Mouse (Mus musculus) gastrocnemius, postnatal 14 days (tissue): ENCODE measurements around the gene Cdk5rap3. TPM values are rescaled to one million over a fixed set of nuclear protein-coding genes. Genes with fewer than 3 reads are reported as not detected.

Experiments used
- DNase-seq: peaks from one replicate; pipeline ENCODE4 v3.0.0; 2021; ENCODE audit warnings: mixed read lengths
- intact Hi-C: fragments of 180-260 bp; cut with DNase I; formaldehyde crosslinking; loops from one replicate; pipeline ENCODE4 v1.15.1; 2025; ENCODE audit warnings: low total_unique reads
- total RNA-seq, 2 experiments: library from RNA; stranded (reverse); gene quantifications; 2 replicates each; pipeline ENCODE4 v1.2.3; 2021

Gene Cdk5rap3
- total RNA-seq, 2 experiments from 2014 or later, result 26.5 to 30.0 TPM

GRCm38 (mm10) chr11:96906431-96907161 lies 9.7 kb downstream of the Cdk5rap3 start:
- intact Hi-C loops, result no loop called here
- peak; percentile 80 for DNase-seq

GRCm38 (mm10) chr11:96902639-96903635 lies 13.4 kb downstream of the Cdk5rap3 start:
- intact Hi-C loops, result no loop called here
- peak; percentile 49 for DNase-seq

- intact Hi-C loops, result no loop called here
Measured at GRCm38 (mm10) chr11:96901332-96901731, 15.0 kb downstream of the Cdk5rap3 start.

GRCm38 (mm10) chr11:96899449-96900306 lies 16.6 kb downstream of the Cdk5rap3 start:
- DNase-seq, result no peak
- intact Hi-C loops, result no loop called here

More at GRCm38 (mm10) chr11:96901332-96901731, 15.0 kb downstream of the Cdk5rap3 start:
- no peak for DNase-seq

DNA sequence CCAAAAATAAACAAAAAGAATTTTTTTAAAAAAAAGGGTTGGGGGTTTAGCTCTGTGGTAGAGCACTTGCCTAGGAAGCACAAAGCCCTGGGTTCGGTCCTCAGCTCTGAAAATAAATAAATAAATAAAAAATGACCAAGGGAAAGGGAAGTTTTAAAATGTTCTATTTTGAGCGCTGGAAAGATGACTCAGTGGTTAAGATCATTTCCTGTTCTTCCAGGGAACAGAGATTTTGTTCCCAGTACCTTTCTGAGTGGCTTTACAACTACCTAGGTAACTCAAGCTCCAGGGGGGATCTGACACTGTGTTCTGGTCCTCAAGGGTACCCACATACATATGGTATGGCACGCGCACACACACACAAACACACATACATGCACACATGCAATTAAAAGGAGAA lies 20.4 kb downstream of the Cdk5rap3 start:
- intact Hi-C loops, result no loop called here
- no peak for DNase-seq

- DNase-seq, result no peak
- intact Hi-C loops, result no loop called here
Measured at GRCm38 (mm10) chr11:96893203-96893842, 23.0 kb downstream of the Cdk5rap3 start.

DNA sequence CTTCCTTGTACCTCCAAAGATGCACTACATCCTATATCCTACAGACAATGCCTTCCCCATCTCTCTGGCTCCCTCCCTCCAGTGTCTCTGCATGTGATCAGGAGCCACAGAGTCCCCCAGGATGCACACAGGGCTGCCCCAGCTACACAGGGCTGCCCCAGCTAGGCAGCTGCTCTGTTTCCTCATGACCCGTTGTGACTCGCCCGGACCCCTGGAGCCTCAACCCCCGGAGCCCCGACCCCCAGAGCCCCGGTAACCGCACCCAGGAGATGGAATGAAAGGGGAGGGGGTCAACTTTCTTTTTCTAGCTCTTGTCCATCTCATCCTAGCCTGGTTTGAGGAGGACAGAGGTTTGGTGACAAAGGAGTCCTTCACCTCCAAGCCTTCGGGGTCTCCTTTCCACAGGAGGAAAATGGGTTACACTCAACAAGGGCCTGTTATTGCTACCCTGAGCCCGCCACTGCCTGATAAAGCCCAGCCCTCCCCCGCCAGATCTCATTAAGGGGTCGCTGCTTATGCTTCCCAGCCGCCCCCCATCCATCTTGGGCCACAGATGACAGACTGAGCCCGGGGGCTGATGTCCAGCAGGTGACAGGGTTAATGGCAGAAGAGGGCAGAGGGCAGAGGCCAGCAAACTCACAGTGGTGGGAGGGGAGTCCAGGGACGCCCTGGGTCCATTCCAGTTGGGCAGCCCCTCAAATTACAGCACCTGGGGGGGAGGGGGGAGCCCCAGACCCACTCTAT lies 24.3 kb downstream of the Cdk5rap3 start:
- DNase-seq, result no peak
- intact Hi-C loops, result no loop called here

- intact Hi-C loops, result no loop called here
Measured at GRCm38 (mm10) chr11:96886942-96887546, 29.3 kb downstream of the Cdk5rap3 start.

DNA sequence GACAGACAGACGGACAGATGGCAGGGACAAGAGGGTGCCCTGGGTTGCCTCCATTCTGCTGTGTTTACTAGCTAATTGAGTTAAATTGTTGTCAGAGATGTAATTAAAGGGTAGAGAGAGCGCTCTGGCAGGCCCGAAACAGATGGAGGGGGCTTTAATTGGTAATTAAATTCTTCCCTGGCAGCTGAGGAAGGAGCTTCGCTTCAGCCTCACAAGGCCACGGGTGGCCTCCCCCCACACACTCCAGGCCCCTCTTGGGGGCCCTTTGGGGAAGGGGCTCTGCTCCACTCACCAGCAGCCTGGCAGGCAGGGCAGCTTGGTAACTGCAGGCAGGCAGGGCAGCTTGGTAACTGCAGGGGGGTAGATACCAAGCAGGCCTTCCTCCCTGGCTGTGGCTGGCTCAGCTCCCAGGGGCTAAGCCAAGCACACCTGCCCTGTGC lies 30.4 kb downstream of the Cdk5rap3 start:
- intact Hi-C loops, result no loop called here
- no peak for DNase-seq

More at GRCm38 (mm10) chr11:96886942-96887546, 29.3 kb downstream of the Cdk5rap3 start:
- no peak for DNase-seq

GRCm38 (mm10) chr11:96880296-96880695 lies 36.0 kb downstream of the Cdk5rap3 start:
- intact Hi-C loops, result no loop called here
- DNase-seq, result no peak

DNA sequence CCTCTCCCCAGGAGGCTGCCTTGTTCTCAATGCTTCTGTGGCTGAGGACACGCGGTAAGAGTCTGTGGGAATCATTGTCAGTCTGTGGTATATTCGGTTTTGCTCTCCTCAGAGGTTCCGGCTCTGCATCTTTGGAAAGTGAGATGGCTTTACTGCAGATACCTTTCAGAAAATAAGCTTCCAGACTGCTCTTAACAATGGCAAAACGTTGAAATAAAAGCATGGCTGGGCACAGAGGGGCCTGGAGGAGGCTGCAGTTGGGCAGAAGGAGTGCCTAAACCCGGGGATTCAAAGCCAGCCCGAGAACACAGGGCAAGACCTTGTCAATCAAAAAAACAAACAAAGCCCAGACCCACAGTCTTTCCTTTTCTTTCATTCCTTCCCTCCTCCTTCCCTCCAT lies 36.9 kb downstream of the Cdk5rap3 start:
- intact Hi-C loops, result no loop called here
- DNase-seq, result no peak

- DNase-seq, result no peak
- intact Hi-C loops, result no loop called here
Measured at GRCm38 (mm10) chr11:96878715-96879114, 37.6 kb downstream of the Cdk5rap3 start.

DNA sequence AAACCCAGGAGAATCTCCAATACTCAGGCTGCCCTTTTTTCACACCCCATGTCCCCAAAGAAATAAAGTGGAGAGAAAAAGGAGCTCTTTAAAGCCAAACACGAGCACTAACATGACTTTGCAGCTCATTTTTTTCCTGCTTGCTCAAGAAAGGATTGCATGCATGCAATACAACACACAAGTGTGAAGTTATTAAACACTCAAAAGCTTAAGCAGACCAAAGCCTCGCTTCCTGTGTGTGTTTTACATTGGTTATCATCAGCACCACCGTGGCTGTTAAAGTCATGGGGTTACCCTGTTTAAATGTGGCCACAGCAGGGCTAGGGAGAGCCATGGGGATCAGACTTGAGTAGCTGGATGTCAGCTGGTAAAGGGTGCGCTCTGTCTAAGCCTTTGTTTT lies 39.2 kb downstream of the Cdk5rap3 start:
- intact Hi-C loops, result no loop called here
- no peak for DNase-seq

DNA sequence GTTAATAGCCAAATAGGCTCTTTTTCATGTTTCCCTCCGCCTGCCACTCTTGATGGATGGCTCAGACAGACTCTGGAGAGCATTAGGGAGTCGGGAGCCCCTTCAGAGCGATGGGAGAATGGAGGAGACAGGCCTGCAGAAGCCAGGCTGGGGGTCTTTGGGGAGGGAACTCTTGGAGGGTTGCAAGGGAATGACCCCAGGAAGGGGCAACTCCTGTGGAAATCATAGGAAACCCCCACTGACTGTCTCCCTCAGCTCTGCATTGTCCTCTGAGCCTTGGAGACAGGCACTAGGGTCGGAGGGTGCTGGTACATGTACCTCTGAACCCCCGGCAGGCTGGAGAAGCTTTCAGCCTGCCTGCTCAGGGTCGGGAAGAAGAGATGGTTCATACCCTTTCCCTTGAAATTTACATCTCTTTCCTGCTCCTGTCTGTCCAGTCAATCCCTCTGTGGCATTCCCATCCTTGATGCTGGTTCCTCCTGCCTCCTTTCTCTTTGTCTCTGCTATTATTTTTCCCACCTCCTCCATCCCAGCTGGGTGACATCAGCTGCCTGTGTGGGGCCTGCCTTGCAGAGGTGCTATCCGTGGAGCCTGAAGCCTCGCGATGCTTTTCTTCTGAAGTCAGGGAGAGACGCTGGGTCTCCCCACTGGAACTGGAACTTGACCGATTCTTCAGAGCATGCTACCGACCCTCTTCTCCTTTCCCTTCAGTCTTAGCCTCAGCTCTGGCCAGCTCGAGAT lies 39.8 kb downstream of the Cdk5rap3 start:
- intact Hi-C loops, result no loop called here

GRCm38 (mm10) chr11:96875745-96876144 lies 40.6 kb downstream of the Cdk5rap3 start:
- peak; percentile 79 for DNase-seq
- intact Hi-C loops, result no loop called here

More for the DNA sequence above, 39.8 kb downstream of the Cdk5rap3 start:
- DNase-seq, result no peak

- intact Hi-C loops, result no loop called here
- DNase-seq, result no peak
Measured at GRCm38 (mm10) chr11:96875270-96875669, 41.0 kb downstream of the Cdk5rap3 start.

- intact Hi-C loops, result no loop called here
- DNase-seq, result peak; percentile 71
Measured at GRCm38 (mm10) chr11:96873601-96874140, 42.6 kb downstream of the Cdk5rap3 start.
